8 mouse cellular contexts compared by ENCODE assay signal in genomic region chr17:71474128-71474527, GRCm38 (mm10). TPM values are rescaled to one million over a fixed set of nuclear protein-coding genes. Genes with fewer than 3 reads are reported as not detected.
DNase-seq lines count a peak whose midpoint lies in the region; ATAC-seq and TF ChIP-seq lines count a peak whose summit lies in the region.

No protein-coding gene starts in this region.

- H3K4me3 ChIP-seq in gastrocnemius, adult 2 months, result peak overlapping the region; percentile 80
- peak overlapping the region; percentile 66 for H3K4me3 ChIP-seq in embryonic facial prominence, embryonic 11.5 days (ENCODE audit: low read depth, low read length)
- peak overlapping the region; percentile 85 for H3K4me3 ChIP-seq in limb, embryonic 10.5 days
- peak overlapping the region; percentile 84 for H3K4me3 ChIP-seq in stomach, embryonic 15.5 days (replicated peaks)

- H3K9me3 ChIP-seq in embryonic facial prominence, embryonic 11.5 days (replicated peaks; ENCODE audit: control insufficient read depth, low read length), result no peaks in the 10 kb centered on the region
- H3K9me3 ChIP-seq in limb, embryonic 10.5 days (replicated peaks), result no peaks in the 10 kb centered on the region
- no peaks in the 10 kb centered on the region for H3K9me3 ChIP-seq in stomach, embryonic 15.5 days

- DNase-seq in gastrocnemius, adult 2 months, result no peak
- DNase-seq in gastrocnemius, postnatal 25 days, result no peak
- peak; percentile 41 for DNase-seq in 3T3-L1 (ENCODE audit: low read depth, low spot score)
- DNase-seq in embryonic facial prominence, embryonic 11.5 days (ENCODE audit: low spot score), result peak; percentile 25
- no peak for DNase-seq in limb, embryonic 10.5 days (ENCODE audit: low spot score)
- no peak for DNase-seq in spleen, adult 18-20 months

- WGBS in embryonic facial prominence, embryonic 11.5 days, result 16% methylated on average over 8 of the region's 8 CpGs
- 20% methylated on average over 8 of the region's 8 CpGs for WGBS in limb, embryonic 10.5 days
- 11% methylated on average over 8 of the region's 8 CpGs for WGBS in stomach, embryonic 15.5 days

- H3K36me3 ChIP-seq in embryonic facial prominence, embryonic 11.5 days (replicated peaks; ENCODE audit: control insufficient read depth, insufficient read depth, low read depth, low read length), result no peaks in the 10 kb centered on the region
- H3K36me3 ChIP-seq in limb, embryonic 10.5 days, result 0 out of 2 replicates have a peak, but pooled peaks cover 3% of the 10 kb centered on the region
- no peaks in the 10 kb centered on the region for H3K36me3 ChIP-seq in stomach, embryonic 15.5 days

- H3K27me3 ChIP-seq in embryonic facial prominence, embryonic 11.5 days (ENCODE audit: control insufficient read depth, insufficient read depth, low read length), result no peaks in the 10 kb centered on the region
- no peaks in the 10 kb centered on the region for H3K27me3 ChIP-seq in limb, embryonic 10.5 days (ENCODE audit: low read depth, poor library complexity, severe bottlenecking)
- H3K27me3 ChIP-seq in stomach, embryonic 15.5 days (replicated peaks), result no peaks in the 10 kb centered on the region

- H3K9ac ChIP-seq in embryonic facial prominence, embryonic 11.5 days (replicated peaks; ENCODE audit: low read length), result peak overlapping the region; percentile 96
- H3K9ac ChIP-seq in stomach, embryonic 15.5 days, result peak overlapping the region; percentile 87

- intact Hi-C loops in gastrocnemius, adult 2 months (cut with DNase I), result no loop called here

- peak overlapping the region; percentile 73 for H3K4me2 ChIP-seq in embryonic facial prominence, embryonic 11.5 days (ENCODE audit: low read depth, low read length)
- H3K4me2 ChIP-seq in stomach, embryonic 15.5 days, result peak overlapping the region; percentile 76

- H3K4me1 ChIP-seq in embryonic facial prominence, embryonic 11.5 days (ENCODE audit: control insufficient read depth, insufficient read depth, low read length), result no peaks in the 10 kb centered on the region
- peaks cover 17% of the 10 kb centered on the region for H3K4me1 ChIP-seq in limb, embryonic 10.5 days
- H3K4me1 ChIP-seq in stomach, embryonic 15.5 days, result peaks cover 6% of the 10 kb centered on the region

- no peak for TF ChIP-seq CTCF in gastrocnemius, adult 2 months (IDR thresholded peaks at IDR 0.05)

- ATAC-seq in embryonic facial prominence, embryonic 11.5 days (replicated peaks; ENCODE audit: insufficient number of reproducible peaks, low FRiP score, low TSS enrichment, low read depth), result no peak
- no peak for ATAC-seq in stomach, embryonic 15.5 days (ENCODE audit: insufficient read depth, low FRiP score, low read depth)
- no peak for ATAC-seq in granulocyte monocyte progenitor cell, adult 5-6 weeks (replicated peaks; ENCODE audit: poor library complexity, severe bottlenecking)

- peak overlapping the region; percentile 96; the same call in 1 of the 2 replicates for H3K27ac ChIP-seq in gastrocnemius, adult 2 months
- no peak overlapping the region for H3K27ac ChIP-seq in embryonic facial prominence, embryonic 11.5 days (replicated peaks; ENCODE audit: low read depth, low read length)
- H3K27ac ChIP-seq in limb, embryonic 10.5 days, result peak overlapping the region; percentile 99
- peak overlapping the region; percentile 99 for H3K27ac ChIP-seq in stomach, embryonic 15.5 days

RNA-seq across cellular contexts. Expression of gene Smchd1, which starts 1.0 kb away (rescaled TPM):
- total RNA-seq in gastrocnemius, adult 2 months (2021), result 10 to 100 TPM; 11.0 to 12.1 TPM
- 10 to 100 TPM; 10.0 to 10.2 TPM for total RNA-seq in gastrocnemius, postnatal 25 days (2021)
- polyA plus RNA-seq in embryonic facial prominence, embryonic 11.5 days (2014; fragmentation: Nextera tagmentation; extraction: Ambion mirVana), result 87.8 and 90.7 TPM in 2 replicates
- polyA plus RNA-seq in limb, embryonic 10.5 days (2016; fragmentation: Nextera tagmentation; extraction: Ambion mirVana), result 73.6 and 82.6 TPM in 2 replicates
- 57.1 and 58.3 TPM in 2 replicates for polyA plus RNA-seq in stomach, embryonic 15.5 days (2015; fragmentation: Nextera tagmentation; extraction: Ambion mirVana)
- 98.4 and 118 TPM in 2 replicates for total RNA-seq in granulocyte monocyte progenitor cell, adult 5-6 weeks (2014; fragmentation: Nextera tagmentation)
- total RNA-seq in granulocyte monocyte progenitor cell, adult 5-6 weeks (2017), result 162 and 168 TPM in 2 replicates

RNA-seq across cellular contexts. Expression of gene Gm4707, which starts 14.4 kb away (rescaled TPM):
- under 1 TPM; 0.73 to 0.82 TPM for total RNA-seq in gastrocnemius, adult 2 months (2021)
- under 1 TPM; 0.74 to 0.96 TPM for total RNA-seq in gastrocnemius, postnatal 25 days (2021)
- polyA plus RNA-seq in embryonic facial prominence, embryonic 11.5 days (2014; fragmentation: Nextera tagmentation; extraction: Ambion mirVana), result 1.5 and 1.6 TPM in 2 replicates
- 5.1 and 6.9 TPM in 2 replicates for polyA plus RNA-seq in limb, embryonic 10.5 days (2016; fragmentation: Nextera tagmentation; extraction: Ambion mirVana)
- 3.1 and 3.3 TPM in 2 replicates for polyA plus RNA-seq in stomach, embryonic 15.5 days (2015; fragmentation: Nextera tagmentation; extraction: Ambion mirVana)
- 6.0 and 7.7 TPM in 2 replicates for total RNA-seq in granulocyte monocyte progenitor cell, adult 5-6 weeks (2014; fragmentation: Nextera tagmentation)
- 1.0 and 4.9 TPM in 2 replicates for total RNA-seq in granulocyte monocyte progenitor cell, adult 5-6 weeks (2017)

RNA-seq across cellular contexts. Expression of gene Ndc80, which starts 52.5 kb away (rescaled TPM):
- total RNA-seq in gastrocnemius, adult 2 months (2021), result under 1 TPM in 1 of 2 experiments, not detected in 1; 0.13 TPM
- total RNA-seq in gastrocnemius, postnatal 25 days (2021), result 1 to 10 TPM in 1 of 2 experiments, under 1 TPM in 1; 0.31 to 1.1 TPM
- polyA plus RNA-seq in embryonic facial prominence, embryonic 11.5 days (2014; fragmentation: Nextera tagmentation; extraction: Ambion mirVana), result 60.9 and 76.3 TPM in 2 replicates
- 53.4 and 59.9 TPM in 2 replicates for polyA plus RNA-seq in limb, embryonic 10.5 days (2016; fragmentation: Nextera tagmentation; extraction: Ambion mirVana)
- 41.2 and 41.3 TPM in 2 replicates for polyA plus RNA-seq in stomach, embryonic 15.5 days (2015; fragmentation: Nextera tagmentation; extraction: Ambion mirVana)
- total RNA-seq in granulocyte monocyte progenitor cell, adult 5-6 weeks (2014; fragmentation: Nextera tagmentation), result 23.1 and 24.6 TPM in 2 replicates
- 76.7 and 80.4 TPM in 2 replicates for total RNA-seq in granulocyte monocyte progenitor cell, adult 5-6 weeks (2017)

Comparison
In these comparisons a context has a peak if more than half of its experiments do, and no peak if none do; other contexts are left out.
1. DNase-seq: peak in 3T3-L1 (single experiment) and embryonic facial prominence, embryonic 11.5 days (single experiment); none in gastrocnemius, adult 2 months (single experiment), gastrocnemius, postnatal 25 days (single experiment), limb, embryonic 10.5 days (single experiment) and spleen, adult 18-20 months (0 of 2).
2. RNA of gene Smchd1, which starts 1.0 kb away (total RNA-seq): 98.4 to 168 TPM in granulocyte monocyte progenitor cell, adult 5-6 weeks; 11.0 to 12.1 TPM in gastrocnemius, adult 2 months and 10.0 to 10.2 TPM in gastrocnemius, postnatal 25 days; every median in the first group is over 4 times any median in the second.
3. RNA of gene Ndc80, which starts 52.5 kb away (total RNA-seq): 23.1 to 80.4 TPM in granulocyte monocyte progenitor cell, adult 5-6 weeks; 0.31 to 1.1 TPM in gastrocnemius, postnatal 25 days and 0.13 TPM in gastrocnemius, adult 2 months; every median in the first group is over 10 times any median in the second.
4. Peak in every context shown above with its lines, with median percentiles within 50 percentile points of each other: H3K4me3 ChIP-seq.